Mouse (Mus musculus) urinary bladder, postnatal 25 days (tissue): Measurements from ENCODE around the gene Ogfod1.

ENCODE experiments used
- DNase-seq: peaks from one replicate; pipeline ENCODE4 v3.0.0; 2022; ENCODE audit warnings: low spot score

The Ogfod1 gene

DNA sequence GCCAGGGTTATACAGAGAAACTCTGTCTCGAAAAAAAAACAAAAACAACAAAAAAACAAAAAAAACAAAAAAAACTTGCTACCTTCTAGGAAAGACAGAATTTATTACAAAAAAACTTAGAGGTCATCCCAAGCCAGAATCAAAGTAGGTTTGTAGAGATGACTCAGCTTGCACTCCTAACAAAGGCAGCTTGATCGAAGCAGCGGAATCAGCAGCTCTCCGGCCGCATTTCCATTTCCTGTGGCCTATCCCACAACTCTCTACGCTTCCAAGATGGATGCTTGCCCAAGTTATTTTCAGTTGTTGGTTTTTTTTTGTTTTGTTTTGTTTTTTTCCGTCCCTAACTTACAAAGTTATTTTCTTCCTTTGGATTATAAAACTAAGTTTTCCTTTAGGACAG, 31.8 kb downstream of the Ogfod1 start:
- no peak for DNase-seq

DNA sequence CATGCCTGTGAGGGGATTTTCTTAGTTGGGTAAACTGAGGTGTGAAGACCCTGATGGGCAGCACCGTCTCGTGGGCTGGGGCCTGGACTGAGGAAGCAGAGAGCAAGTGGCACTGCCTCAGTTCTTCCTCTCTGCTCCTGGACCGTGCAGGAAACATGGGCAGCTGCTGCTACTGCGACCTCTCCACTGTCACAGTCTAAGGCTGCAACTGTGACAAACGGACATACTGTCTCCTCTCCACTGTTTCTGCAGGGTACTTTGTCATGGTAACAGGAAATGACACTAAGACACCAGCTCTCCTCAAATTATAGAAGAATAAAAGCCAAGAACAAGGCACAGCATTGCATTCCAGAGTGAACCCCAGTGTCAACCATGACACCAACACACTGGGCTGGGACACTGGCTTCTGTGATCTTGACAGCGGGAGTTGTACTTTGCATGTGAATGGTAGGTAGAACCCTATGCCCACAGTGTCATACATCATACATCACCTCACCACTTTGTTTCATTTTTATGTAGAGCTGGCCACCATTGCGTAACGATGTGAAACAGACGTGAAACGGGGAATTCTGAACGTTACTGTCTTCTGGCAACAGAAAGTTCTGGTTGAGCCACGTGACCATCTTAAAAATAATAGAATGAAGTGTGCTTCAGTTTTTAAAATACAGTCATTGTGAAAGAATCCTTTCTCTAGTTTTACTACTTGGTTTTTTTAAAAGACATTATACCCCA, 39.6 kb downstream of the Ogfod1 start:
- no peak for DNase-seq

DNA sequence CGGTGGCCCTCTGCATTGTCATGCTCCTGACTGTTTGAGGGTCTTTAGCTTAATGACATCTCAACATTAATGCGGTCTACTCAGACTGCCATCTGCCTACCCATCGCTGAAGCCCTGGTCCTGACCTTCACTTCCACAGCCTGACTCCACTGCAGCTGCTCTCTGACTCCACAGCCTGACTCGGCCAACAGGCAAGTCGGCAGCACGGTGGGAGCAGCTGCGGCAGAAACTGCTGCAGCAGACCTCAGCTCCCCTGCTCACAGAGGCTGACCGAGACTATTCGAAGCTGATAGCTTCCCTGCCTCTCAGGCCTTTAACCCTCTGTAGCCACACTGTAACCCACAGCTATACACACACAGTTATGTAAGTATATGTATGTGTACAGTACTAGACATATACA, 51.0 kb downstream of the Ogfod1 start:
- DNase-seq, result no peak

- no peak for DNase-seq
Measured at GRCm38 (mm10) chr8:94089715-94090114, 52.7 kb downstream of the Ogfod1 start.

GRCm38 (mm10) chr8:94092848-94093247, 55.9 kb downstream of the Ogfod1 start:
- no peak for DNase-seq

GRCm38 (mm10) chr8:94094281-94094680, 57.3 kb downstream of the Ogfod1 start:
- no peak for DNase-seq

GRCm38 (mm10) chr8:94098081-94098974, 61.3 kb downstream of the Ogfod1 start, which contains the start of gene Bbs2:
Gene Bbs2 (minus strand): TSS chr8:94098928.
- peak; percentile 99 for DNase-seq

DNA sequence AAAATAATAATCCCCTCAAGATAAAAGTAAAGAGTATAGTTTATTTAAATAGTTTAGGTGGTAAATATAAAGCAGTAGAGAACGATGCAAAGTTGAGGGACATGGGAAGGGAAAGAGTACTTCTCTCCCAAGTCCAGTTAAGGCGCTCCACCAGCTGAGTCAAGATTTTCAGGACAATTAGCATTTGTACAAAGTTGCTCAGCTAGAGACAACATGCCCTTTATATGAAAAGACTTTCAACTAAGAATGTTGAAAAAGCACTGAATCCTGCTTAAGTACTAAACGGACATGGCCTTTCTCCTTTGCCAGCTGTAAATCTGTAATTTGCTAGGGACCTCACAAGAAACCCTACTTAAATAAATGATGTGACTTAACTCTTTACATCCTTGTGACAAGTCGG, 62.0 kb downstream of the Ogfod1 start:
- DNase-seq, result no peak

DNA sequence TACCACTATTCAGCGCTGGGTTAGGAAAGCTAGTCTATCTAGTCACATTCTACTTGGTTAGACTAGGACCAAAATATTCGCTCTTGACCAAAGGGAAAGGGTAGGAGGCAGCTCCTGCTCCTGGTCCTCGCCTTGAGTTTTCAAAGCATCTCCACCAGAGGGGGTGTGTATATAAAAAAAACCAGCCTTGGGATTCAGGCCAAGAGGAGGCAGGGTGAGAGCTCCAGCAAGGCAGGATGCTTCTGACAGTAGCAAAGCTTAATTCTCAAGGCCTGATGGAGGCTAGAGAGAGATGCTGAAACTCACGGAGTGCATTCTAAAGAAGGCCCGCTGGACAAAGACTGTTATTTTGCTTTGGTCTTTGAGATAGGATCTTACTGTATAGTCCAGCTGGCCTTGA, 67.1 kb downstream of the Ogfod1 start:
- no peak for DNase-seq

- no peak for DNase-seq
Measured at GRCm38 (mm10) chr8:94107871-94108270, 70.9 kb downstream of the Ogfod1 start.

- DNase-seq, result no peak
Measured at GRCm38 (mm10) chr8:94109396-94109795, 72.4 kb downstream of the Ogfod1 start.

DNA sequence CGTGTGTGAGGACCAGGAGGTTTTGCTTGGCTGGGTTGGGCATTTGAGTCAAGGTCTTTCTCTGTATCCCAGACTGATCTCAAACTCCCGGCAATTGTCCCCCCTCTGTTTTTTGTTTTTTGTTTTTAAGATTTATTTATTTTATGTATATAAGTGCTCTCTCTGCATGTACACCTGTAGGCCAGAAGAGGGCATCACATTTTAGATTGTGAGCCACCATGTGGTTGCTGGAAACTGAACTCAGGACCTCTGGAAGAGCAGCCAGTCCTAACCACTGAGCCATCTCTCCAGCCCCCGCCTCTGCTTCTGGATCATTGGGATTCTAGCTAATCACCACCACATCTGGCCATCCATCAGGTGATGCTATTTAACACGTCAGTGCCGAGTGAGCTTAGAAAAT, 72.8 kb downstream of the Ogfod1 start:
- no peak for DNase-seq

DNA sequence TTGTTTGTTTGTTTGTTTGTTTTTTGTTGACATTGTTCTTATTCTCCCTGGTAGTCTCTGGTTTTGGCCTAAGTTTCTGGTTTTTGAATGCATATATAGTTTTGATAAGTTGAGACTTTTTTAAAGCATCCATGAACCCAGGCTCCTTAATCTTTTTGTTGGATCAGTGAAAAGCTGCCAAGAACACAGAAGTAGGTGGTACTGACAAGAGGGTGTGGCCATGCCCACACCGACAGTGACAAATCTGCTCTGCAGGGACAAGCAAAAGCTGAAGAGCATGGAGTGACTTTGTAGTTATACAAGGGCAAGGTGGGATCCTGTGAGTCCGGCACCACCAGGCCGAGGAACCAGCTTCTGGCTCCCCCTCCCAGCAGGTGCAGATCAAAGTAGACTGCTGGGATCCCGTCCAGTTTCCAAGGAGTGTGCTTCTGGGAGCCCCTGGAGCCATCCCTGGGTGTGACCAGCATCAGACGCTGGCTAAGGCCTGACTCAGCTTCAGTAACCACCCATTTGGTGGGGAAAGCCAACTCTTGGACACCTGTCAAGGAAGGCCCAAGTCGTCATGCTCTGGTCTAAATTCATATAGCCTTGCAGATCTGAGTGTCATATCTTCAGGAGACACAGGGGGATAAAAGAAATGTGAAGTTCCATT, 73.7 kb downstream of the Ogfod1 start:
- DNase-seq, result no peak

DNA sequence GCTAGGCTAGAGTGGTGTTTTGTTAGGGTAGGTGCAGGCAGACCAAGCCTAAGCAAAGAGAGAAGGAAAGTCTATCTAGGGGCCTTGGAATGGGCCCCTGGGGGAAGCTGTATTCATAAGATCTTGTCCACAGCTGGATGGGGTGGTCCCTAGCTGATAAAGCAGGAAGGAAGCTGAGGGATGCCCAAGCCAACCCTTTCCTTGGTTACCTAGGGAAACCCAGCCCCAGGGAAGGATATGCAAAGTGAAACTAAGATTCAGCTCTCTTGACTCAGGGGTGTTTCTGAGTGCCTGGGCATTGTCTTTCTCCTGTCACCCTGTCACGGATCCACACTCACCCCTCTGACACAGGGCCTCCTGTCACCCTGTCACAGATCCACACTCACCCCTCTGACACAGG, 76.4 kb downstream of the Ogfod1 start:
- DNase-seq, result no peak

DNA sequence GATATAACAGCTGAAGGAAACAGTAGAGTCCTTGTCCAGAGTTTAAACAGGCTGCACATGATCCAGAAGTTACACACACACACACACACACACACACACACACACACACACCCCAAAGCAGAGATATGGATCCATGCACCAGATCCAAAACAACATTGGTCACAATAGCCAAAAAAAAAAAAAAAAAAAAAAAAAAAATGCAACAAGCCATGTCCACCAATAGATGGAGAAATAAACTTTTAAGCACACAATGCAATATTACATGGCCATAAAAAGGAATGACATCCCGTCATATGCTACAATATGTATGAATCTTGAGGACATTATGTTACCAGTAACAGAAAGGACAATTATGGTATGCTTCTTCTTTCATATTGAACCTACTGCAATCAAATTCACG, 77.0 kb downstream of the Ogfod1 start:
- no peak for DNase-seq
